Comparison of ENCODE assay signal across 19 mouse cellular contexts in the genomic region with DNA sequence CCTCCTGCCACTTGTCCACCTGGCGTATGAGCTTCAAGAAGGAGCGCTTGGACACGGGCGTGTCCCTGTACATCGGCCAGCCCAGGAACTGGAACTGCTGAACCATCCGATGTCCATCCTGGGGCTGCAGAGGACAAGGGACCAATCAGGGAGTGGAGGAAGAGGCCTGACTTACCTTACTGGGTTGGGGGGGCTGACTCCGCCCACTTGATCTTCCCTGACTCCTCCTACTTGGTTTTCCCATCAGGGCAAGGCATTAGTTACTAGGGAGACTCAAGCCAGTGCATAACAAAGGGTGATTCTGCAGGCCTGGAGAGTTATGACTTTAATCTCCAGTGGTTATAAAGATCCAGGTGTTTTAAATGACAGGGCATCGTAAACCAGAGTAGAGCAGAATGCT.
DNase-seq lines count a peak whose midpoint lies in the region; ATAC-seq and TF ChIP-seq lines count a peak whose summit lies in the region.
"Had no signal": no experiment of that assay in that cellular context is flagged by ENCODE, and none has a peak within 500 bp of the region (broad histone marks: within the 10 kb centered on the region; RNA-seq: fewer than 3 reads in every experiment).

No protein-coding gene starts in this region.

- DNase-seq in heart, adult 11 months = peak; percentile 89
- DNase-seq in heart, embryonic 10.5 days (ENCODE audit: low spot score) = no peak
- peak; percentile 18 for DNase-seq in WW6 (ENCODE audit: low read depth, low spot score)
- no peak for DNase-seq in ovary, postnatal 14 days (ENCODE audit: low spot score)
- no peak for DNase-seq in c-Kit-positive CD71-positive TER-119-positive erythroid progenitor cells, embryonic 14.5 days (ENCODE audit: low spot score)
- DNase-seq in testis, postnatal 10 days (ENCODE audit: low spot score) = no peak
- DNase-seq: adrenal gland, adult 8-10 months; cerebellum, adult 11 months; gastrocnemius, postnatal 14 days; heart, postnatal 36 days; kidney, postnatal 14 days had no signal

- no peak overlapping the region for H3K4me3 ChIP-seq in heart, embryonic 10.5 days
- H3K4me3 ChIP-seq in E14TG2a.4 (replicated peaks; ENCODE audit: low read length) = peak overlapping the region; percentile 71
- no peak overlapping the region for H3K4me3 ChIP-seq in intestine, postnatal 0 days (ENCODE audit: low read depth, low read length)
- H3K4me3 ChIP-seq: embryonic facial prominence, embryonic 15.5 days; forebrain, embryonic 10.5 days; hindbrain, embryonic 15.5 days; liver, embryonic 12.5 days; lung, embryonic 15.5 days; midbrain, embryonic 13.5 days had no signal

- no peak overlapping the region for H3K9ac ChIP-seq in intestine, postnatal 0 days (ENCODE audit: low read depth, low read length)
- H3K9ac ChIP-seq: embryonic facial prominence, embryonic 15.5 days; hindbrain, embryonic 15.5 days; liver, embryonic 12.5 days; lung, embryonic 15.5 days; midbrain, embryonic 13.5 days had no signal

- no peaks in the 10 kb centered on the region for H3K36me3 ChIP-seq in heart, embryonic 10.5 days
- H3K36me3 ChIP-seq in E14TG2a.4 (ENCODE audit: insufficient read depth, low read length) = no peaks in the 10 kb centered on the region
- H3K36me3 ChIP-seq in intestine, postnatal 0 days (ENCODE audit: control insufficient read depth, insufficient read depth) = peaks cover 9% of the 10 kb centered on the region; the same call in 1 of the 2 replicates
- H3K36me3 ChIP-seq: hindbrain, embryonic 15.5 days; liver, embryonic 12.5 days; midbrain, embryonic 13.5 days had no signal

- H3K9me3 ChIP-seq in heart, embryonic 10.5 days = no peaks in the 10 kb centered on the region
- H3K9me3 ChIP-seq in E14TG2a.4 (ENCODE audit: low read length) = no peaks in the 10 kb centered on the region
- no peaks in the 10 kb centered on the region for H3K9me3 ChIP-seq in intestine, postnatal 0 days (ENCODE audit: control insufficient read depth)
- H3K9me3 ChIP-seq: embryonic facial prominence, embryonic 15.5 days; forebrain, embryonic 10.5 days; hindbrain, embryonic 15.5 days; liver, embryonic 12.5 days; lung, embryonic 15.5 days; midbrain, embryonic 13.5 days had no signal

- WGBS in heart, embryonic 10.5 days = 78% methylated on average over 8 of the region's 8 CpGs
- WGBS in intestine, postnatal 0 days = 66% methylated on average over 8 of the region's 8 CpGs

- no peaks in the 10 kb centered on the region for H3K27me3 ChIP-seq in heart, embryonic 10.5 days (ENCODE audit: insufficient read depth, poor library complexity, severe bottlenecking)
- H3K27me3 ChIP-seq in E14TG2a.4 (ENCODE audit: insufficient read depth, low read length) = peaks cover 12% of the 10 kb centered on the region
- no peaks in the 10 kb centered on the region for H3K27me3 ChIP-seq in intestine, postnatal 0 days (replicated peaks; ENCODE audit: control insufficient read depth, insufficient read depth, low read length)
- H3K27me3 ChIP-seq: embryonic facial prominence, embryonic 15.5 days; hindbrain, embryonic 15.5 days; liver, embryonic 12.5 days; lung, embryonic 15.5 days; midbrain, embryonic 13.5 days had no signal

- ATAC-seq in intestine, postnatal 0 days = peak; percentile 63; the same call in 1 of the 2 replicates
- ATAC-seq: liver, embryonic 12.5 days; midbrain, embryonic 13.5 days had no signal

- no peak overlapping the region for H3K27ac ChIP-seq in heart, embryonic 10.5 days
- H3K27ac ChIP-seq in intestine, postnatal 0 days (ENCODE audit: low read depth, low read length) = no peak overlapping the region
- H3K27ac ChIP-seq: embryonic facial prominence, embryonic 15.5 days; forebrain, embryonic 10.5 days; hindbrain, embryonic 15.5 days; liver, embryonic 12.5 days; lung, embryonic 15.5 days; midbrain, embryonic 13.5 days had no signal

- no peaks in the 10 kb centered on the region for H3K4me1 ChIP-seq in heart, embryonic 10.5 days
- peaks cover 5% of the 10 kb centered on the region; the same call in 1 of the 2 replicates for H3K4me1 ChIP-seq in E14TG2a.4 (replicated peaks; ENCODE audit: low read depth, low read length)
- H3K4me1 ChIP-seq in intestine, postnatal 0 days (replicated peaks; ENCODE audit: control insufficient read depth, insufficient read depth, low read length) = no peaks in the 10 kb centered on the region
- H3K4me1 ChIP-seq: embryonic facial prominence, embryonic 15.5 days; liver, embryonic 12.5 days; lung, embryonic 15.5 days had no signal

- TF ChIP-seq CTCF in E14TG2a.4 (conservative IDR thresholded peaks at IDR 0.05; ENCODE audit: low read length) = no peak
- no peak for TF ChIP-seq CTCF in intestine, postnatal 0 days (IDR thresholded peaks at IDR 0.05; ENCODE audit: low read depth)

- no peak overlapping the region for H3K4me2 ChIP-seq in intestine, postnatal 0 days (replicated peaks; ENCODE audit: low read depth)
- H3K4me2 ChIP-seq: embryonic facial prominence, embryonic 15.5 days; hindbrain, embryonic 15.5 days; liver, embryonic 12.5 days; lung, embryonic 15.5 days; midbrain, embryonic 13.5 days had no signal

Comparison
In these comparisons a context has a peak if more than half of its experiments do, and no peak if none do; other contexts are left out.
1. DNase-seq: peak in heart, adult 11 months (single experiment) and WW6 (single experiment); none in heart, embryonic 10.5 days (single experiment), ovary, postnatal 14 days (single experiment), c-Kit-positive CD71-positive TER-119-positive erythroid progenitor cells, embryonic 14.5 days (single experiment) and testis, postnatal 10 days (single experiment).